Mouse (Mus musculus) cerebellum, postnatal 14 days (tissue): ENCODE data around the gene Igsf11.
A peak's percentile ranks its signal among the peaks of the same experiment; 100 is the strongest.
"Not testable (repeated sequence)": the region's sequence is repeated elsewhere in the genome, so short reads cannot be mapped to it uniquely, and the experiment has no call there.

Experiments used
- DNase-seq, 2 experiments: peaks; one replicate each; pipeline ENCODE4 v3.0.0; 2021; ENCODE audit warnings: mixed read lengths in 2 of 2

Igsf11 gene

DNA sequence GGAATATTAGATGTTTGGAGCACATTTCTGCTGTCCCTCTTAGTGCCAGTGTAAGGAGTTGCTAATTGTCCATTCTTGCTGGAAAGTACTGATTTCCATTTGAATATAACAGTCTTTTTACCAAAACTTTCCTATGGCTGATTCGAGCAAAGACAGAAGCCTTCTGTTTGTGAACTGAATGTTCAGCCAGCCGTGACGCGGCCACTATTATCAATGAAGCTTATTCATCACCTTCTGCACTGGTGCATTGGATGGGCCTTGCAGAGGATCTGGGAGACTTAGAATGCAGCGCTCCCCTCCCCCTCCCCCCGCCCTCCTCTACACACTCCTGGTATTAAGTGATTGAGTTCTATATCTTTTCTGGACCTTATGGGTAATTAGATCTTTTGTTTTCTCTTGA is 48.8 kb downstream of the Igsf11 start:
- DNase-seq = no peak

DNA sequence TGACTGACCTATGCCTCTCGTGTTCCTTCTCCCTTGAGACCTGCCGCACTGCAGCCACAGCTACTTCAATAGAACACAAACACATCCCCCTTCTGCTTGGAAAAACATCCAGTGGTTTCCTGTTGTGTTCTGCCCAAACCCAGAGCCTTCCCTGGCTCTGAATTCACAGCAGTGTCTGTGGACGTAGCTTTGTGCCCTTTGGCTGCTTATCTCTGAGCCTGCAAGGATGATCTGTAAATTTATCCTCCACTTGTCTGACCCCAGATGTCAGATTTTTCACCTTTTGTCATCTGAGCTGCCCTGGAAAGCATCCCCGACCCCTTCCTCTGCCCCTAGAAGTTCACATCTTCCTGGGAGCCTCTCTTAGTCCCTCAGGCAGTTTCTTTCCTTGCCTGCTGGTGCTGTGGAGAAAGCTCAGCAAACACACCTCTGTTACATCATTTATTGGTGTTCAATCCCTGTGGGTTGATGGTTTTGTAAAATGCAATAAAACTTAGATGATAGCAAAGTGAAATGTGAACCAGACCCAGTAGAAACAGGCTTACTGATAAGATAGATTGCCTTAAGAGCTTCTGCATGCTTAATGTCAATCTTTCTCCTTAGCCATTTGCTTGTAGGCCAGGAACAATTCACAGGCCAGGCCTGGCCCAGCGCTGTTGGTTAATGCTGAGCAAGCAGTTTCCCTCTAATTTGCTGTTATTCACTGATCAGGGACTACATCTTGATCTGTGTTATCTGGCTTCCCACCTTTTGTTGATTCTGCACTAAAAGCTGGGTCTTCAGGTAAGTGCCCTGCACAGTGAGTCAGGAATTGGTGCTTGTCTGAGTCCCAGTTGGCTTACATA is 51.5 kb downstream of the Igsf11 start:
- DNase-seq = no peak

DNA sequence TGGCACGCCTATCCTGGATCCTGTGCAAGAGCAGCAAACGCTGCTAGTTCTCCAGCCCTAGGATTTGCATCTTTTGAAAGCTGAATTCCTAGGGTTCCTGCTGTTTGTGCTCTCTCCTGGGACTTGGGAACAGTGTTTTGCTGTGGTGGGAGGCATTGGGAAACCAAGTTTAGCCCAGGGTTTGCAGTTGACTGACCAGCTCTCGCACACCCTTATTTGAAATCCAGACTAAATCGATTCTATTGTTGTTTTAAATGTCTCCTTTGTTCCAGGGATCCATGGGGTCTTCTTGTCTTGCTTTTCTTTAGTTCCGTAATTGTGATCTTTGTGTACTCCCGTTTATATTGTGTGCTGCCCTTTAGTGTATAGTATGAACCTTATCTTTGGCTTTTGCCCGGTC is 52.6 kb downstream of the Igsf11 start:
- DNase-seq = no peak

GRCm38 (mm10) chr16:38945581-38945981 is 53.1 kb downstream of the Igsf11 start:
- no peak for DNase-seq

GRCm38 (mm10) chr16:38946453-38946852 is 54.0 kb downstream of the Igsf11 start:
- no peak for DNase-seq

GRCm38 (mm10) chr16:38947141-38947879 is 54.8 kb downstream of the Igsf11 start:
- DNase-seq = no peak

GRCm38 (mm10) chr16:38948441-38948840 is 56.0 kb downstream of the Igsf11 start:
- no peak for DNase-seq

DNA sequence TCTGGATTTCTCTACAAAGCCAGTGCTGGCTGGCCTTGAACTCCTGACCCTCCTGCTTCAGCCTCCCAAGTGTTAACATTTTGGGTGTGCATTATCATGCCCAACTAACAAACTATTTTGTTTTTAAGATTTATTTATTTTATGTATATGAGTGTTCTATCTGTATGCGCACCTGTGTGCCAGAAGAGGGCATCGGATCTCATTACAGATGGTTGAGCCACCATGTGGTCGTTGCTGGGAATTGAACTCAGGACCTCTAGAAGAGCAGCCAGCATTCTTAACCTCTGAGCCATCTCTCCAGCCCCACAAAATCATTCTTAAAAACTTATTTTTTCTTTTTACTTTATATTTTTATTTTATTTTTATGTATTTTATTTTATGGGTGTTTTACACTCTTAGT is 60.4 kb downstream of the Igsf11 start:
- no peak for DNase-seq

- DNase-seq = no peak
Observed at GRCm38 (mm10) chr16:38953821-38954220, 61.4 kb downstream of the Igsf11 start.

DNA sequence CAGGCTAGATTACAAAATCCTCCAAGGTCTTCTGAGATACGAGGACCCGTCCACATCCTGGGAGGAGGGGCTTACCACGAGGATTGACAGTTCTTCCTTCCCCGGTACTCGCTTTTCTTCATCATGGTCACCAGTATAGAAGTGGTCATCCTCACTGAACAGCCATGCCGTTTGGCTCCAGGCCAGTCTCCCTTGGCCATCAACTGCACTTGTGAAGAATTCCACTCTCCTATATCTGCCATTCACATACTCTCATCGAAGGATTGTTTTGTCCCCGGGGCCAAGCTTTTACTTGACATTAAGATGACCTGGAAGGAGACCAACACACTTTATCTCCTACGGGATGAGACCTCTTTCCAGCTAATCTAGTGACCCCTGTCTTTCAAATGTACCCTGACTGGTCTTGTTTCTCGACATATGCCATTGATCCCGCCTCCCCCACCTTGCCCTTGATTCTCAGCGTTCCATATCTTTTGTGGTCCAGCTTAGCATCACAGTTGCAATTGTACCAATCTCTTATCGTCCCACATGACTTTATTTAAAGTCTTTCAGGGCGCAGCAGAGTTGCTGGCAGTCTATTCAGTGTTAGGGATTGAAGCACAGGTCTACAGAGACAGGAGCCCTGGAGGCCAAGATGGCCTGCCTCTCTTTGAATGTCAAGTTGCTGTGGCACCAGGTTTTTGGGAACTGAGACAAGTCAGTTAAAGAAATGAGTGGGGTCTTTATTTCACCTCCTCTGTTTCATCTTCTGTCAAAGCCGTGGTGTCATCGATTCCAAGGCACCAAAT is 62.2 kb downstream of the Igsf11 start:
- peak; percentile 54 to 59 for DNase-seq

- DNase-seq = peak; percentile 85 to 94
Observed at GRCm38 (mm10) chr16:38955296-38955695, 62.8 kb downstream of the Igsf11 start.

GRCm38 (mm10) chr16:38958801-38959200 is 66.3 kb downstream of the Igsf11 start:
- no peak for DNase-seq

- no peak for DNase-seq
Observed at GRCm38 (mm10) chr16:38960550-38960949, 68.1 kb downstream of the Igsf11 start.

DNA sequence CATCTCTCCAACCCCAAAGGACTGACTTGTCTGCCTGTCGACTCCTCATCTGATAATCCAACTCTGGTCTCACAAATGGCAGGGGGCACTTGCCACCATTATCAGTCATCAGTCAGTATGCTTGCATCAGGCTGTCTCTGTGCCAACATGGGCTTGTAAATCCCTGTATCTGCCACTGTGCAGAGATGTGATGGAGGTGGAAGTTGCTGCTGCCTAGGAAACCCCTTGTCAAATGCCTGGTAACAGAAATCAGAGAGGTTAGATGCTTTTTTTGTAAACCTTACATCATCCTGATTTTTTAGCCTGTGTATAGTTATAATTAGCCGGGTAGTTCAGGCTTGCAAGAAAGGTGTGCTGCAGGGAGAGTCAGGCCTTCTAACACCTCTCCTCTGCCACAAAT is 69.4 kb downstream of the Igsf11 start:
- DNase-seq = no peak

DNA sequence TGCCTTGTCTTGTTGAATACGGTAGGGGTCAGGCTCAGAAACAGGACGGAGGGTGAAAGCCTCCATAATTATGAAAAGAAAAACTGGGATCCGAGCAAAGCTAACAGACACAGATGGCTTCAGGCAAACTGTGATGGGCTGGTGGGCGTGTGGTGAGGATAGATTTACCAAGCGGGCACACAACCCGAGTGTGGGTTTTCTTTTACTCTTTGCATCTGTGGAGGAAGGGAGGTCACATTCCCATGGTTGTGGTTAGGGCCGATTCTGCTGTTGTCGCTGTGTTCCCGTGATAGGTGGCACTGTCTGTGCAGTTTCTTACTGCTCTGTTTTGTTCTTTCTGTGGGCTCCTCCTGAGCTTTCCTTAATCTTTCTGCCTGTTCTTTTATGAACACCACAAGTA is 70.2 kb downstream of the Igsf11 start:
- no peak for DNase-seq

DNA sequence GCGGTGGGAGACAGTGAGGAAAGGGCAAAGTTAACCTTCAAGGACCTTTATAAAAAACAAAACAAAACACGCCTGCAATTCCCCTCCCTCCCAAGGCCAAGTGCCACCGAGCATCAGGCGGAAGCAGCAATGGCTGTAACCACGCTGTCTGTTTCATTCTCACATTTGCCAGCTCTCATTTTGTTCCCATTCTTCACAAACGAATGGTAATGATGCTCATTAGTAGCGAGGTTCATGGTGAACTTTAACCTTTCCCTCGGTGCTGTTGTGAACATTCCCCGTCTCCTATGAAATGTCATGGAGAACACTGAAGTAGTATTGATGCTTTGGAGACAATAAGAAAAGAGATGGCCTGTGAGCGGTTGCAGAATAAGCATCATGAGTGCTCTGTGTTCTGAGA is 74.6 kb downstream of the Igsf11 start:
- no peak for DNase-seq

- no peak for DNase-seq
Observed at GRCm38 (mm10) chr16:38976151-38976550, 83.7 kb downstream of the Igsf11 start.

DNA sequence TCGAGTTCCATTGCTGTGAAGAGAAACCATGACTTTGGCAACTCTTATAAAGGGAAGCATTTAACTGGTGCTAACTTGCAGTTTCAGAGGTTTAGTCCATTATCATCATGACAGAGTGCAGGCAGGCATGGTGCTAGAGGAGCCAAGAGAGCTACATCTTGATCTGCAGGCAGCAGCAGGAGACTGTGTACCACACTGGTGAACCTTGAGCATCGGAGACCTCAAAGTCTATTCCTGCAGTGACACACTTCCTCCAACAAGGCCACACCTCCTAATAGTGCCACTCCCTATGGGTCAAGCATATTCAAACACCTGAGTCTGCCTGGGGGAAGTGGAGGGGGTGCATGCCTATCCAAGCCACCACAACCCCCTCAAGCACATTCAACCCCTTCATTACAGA is 86.1 kb downstream of the Igsf11 start:
- no peak for DNase-seq

DNA sequence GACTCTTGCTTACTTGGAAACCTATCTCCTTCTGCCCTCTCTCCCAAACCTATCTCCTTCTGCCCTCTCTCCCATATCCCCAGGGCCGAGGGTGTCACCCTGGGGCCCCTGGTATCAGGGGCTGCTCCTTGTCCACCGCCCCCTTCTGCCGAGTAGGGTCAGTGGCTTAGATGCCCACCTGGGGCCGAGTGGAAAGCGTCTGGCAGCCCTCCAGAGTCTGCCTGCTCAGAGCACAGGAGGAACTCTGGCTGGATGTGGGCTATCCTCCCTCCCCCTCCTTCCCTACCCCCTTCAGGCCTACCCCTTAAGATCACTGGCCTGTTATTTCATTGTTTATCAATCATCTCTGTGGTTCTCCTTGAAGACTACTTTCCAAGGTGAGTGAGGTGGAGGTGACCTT is 88.1 kb downstream of the Igsf11 start:
- no peak for DNase-seq

DNA sequence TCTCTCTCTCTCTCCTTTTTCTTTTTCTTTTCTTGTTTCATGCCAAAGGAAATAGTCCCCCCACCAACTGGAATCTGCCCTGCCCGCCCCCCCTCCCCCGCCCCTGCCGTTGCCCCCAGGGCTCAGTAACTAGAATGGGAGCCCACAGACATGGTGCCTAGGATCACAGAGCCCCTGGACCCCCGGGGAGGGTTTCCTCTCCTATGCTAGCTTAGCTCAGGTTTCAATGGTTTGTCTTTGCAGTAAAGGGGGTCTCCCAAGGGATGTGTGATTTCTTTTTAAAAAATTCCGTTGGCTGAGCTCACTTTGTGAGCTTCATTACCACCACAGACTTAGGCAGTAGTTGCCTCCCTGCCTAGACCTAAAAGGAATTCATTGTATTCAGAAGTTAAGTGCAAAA is 89.6 kb downstream of the Igsf11 start:
- DNase-seq = no peak

GRCm38 (mm10) chr16:38982508-38983236 is 90.2 kb downstream of the Igsf11 start:
- DNase-seq = peak; percentile 30 to 42

GRCm38 (mm10) chr16:38983850-38984249 is 91.4 kb downstream of the Igsf11 start:
- not testable (repeated sequence) for DNase-seq

DNA sequence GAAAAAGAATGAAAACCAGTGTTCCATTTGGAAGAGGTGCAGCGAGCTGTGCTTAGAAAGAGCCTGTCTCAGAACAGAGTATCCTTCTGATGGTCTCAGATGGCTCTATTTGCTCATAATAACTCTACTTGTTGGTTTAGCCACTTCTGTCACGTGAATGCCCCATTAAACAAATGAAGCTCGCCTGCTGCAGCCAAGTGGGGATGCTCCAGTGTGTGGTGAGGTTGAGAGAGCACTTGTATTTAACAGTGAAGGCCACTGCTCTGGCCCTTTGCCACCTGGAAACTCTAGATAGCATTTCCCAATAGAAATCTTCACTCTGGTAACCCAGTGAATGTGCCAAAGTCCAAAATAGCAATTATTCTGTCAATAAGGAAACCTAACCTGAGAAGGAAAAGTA is 92.9 kb downstream of the Igsf11 start:
- DNase-seq = peak; percentile 26 to 38
